Comparison of ENCODE assay signal across 13 mouse cellular contexts in genomic region chr11:32498757-32499535, GRCm38 (mm10). TPM values are rescaled to one million over a fixed set of nuclear protein-coding genes. Genes with fewer than 3 reads are reported as not detected.
DNase-seq lines count a peak whose midpoint lies in the region; ATAC-seq lines count a peak whose summit lies in the region.
"Had no signal": no experiment of that assay in that cellular context is flagged by ENCODE, and none has a peak within 500 bp of the region (broad histone marks: within the 10 kb centered on the region; RNA-seq: fewer than 3 reads in every experiment).

No protein-coding gene starts in this region.

- H3K27ac ChIP-seq in kidney, embryonic 15.5 days, result no peak overlapping the region
- H3K27ac ChIP-seq in forebrain, embryonic 14.5 days (ENCODE audit: low read depth, low read length), result no peak overlapping the region
- H3K27ac ChIP-seq in hindbrain, embryonic 12.5 days, result no peak overlapping the region
- H3K27ac ChIP-seq: embryonic facial prominence, embryonic 13.5 days; hindbrain, embryonic 15.5 days; lung, embryonic 15.5 days had no signal

- intact Hi-C loops in left cerebral cortex, postnatal 10 days (cut with DNase I), result loop anchor here (5.0 kb wide), 1 partner anchor 42 kb away; the partner anchor contains the start of gene Ubtd2

- H3K36me3 ChIP-seq in kidney, embryonic 15.5 days, result peaks cover 21% of the 10 kb centered on the region; the same call in 1 of the 2 replicates
- H3K36me3 ChIP-seq in forebrain, embryonic 14.5 days (ENCODE audit: control insufficient read depth, insufficient read depth, low read length), result peaks cover 8% of the 10 kb centered on the region; the same call in 1 of the 2 replicates
- peaks cover 17% of the 10 kb centered on the region for H3K36me3 ChIP-seq in hindbrain, embryonic 12.5 days
- H3K36me3 ChIP-seq: G1E had no signal

- DNase-seq in kidney, adult 18-20 months, result peak; percentile 9
- peak; percentile 46 for DNase-seq in adrenal gland, postnatal 14 days
- DNase-seq in forebrain, embryonic 14.5 days (ENCODE audit: low spot score), result peak; percentile 82
- DNase-seq in left cerebral cortex, postnatal 10 days (ENCODE audit: extremely low spot score in 1 of 2, low spot score in 2 of 2), result peak; percentile 56 to 73
- peak; percentile 31 for DNase-seq in testis, postnatal 14 days (ENCODE audit: low spot score)
- no peak for DNase-seq in urinary bladder, adult 18-20 months (ENCODE audit: low spot score in 2 of 2)

- 84% methylated on average over 7 of the region's 7 CpGs for WGBS in kidney, embryonic 15.5 days
- WGBS in forebrain, embryonic 14.5 days, result 63% methylated on average over 7 of the region's 7 CpGs
- WGBS in hindbrain, embryonic 12.5 days, result 86% methylated on average over 7 of the region's 7 CpGs

- H3K4me2 ChIP-seq in kidney, embryonic 15.5 days, result no peak overlapping the region
- H3K4me2 ChIP-seq in forebrain, embryonic 14.5 days (ENCODE audit: low read length), result no peak overlapping the region
- no peak overlapping the region for H3K4me2 ChIP-seq in hindbrain, embryonic 12.5 days (replicated peaks)
- H3K4me2 ChIP-seq: embryonic facial prominence, embryonic 13.5 days; hindbrain, embryonic 15.5 days; lung, embryonic 15.5 days had no signal

- H3K27me3 ChIP-seq in kidney, embryonic 15.5 days, result no peaks in the 10 kb centered on the region
- H3K27me3 ChIP-seq in forebrain, embryonic 14.5 days (replicated peaks; ENCODE audit: control insufficient read depth, insufficient read depth, low read length), result no peaks in the 10 kb centered on the region
- H3K27me3 ChIP-seq in hindbrain, embryonic 12.5 days, result no peaks in the 10 kb centered on the region
- H3K27me3 ChIP-seq: embryonic facial prominence, embryonic 13.5 days; hindbrain, embryonic 15.5 days; lung, embryonic 15.5 days had no signal

- H3K9ac ChIP-seq in kidney, embryonic 15.5 days, result no peak overlapping the region
- H3K9ac ChIP-seq in forebrain, embryonic 14.5 days (ENCODE audit: low read length), result no peak overlapping the region
- no peak overlapping the region for H3K9ac ChIP-seq in hindbrain, embryonic 12.5 days
- H3K9ac ChIP-seq: embryonic facial prominence, embryonic 13.5 days; hindbrain, embryonic 15.5 days; lung, embryonic 15.5 days had no signal

- no peaks in the 10 kb centered on the region for H3K4me1 ChIP-seq in kidney, embryonic 15.5 days
- H3K4me1 ChIP-seq in forebrain, embryonic 14.5 days (ENCODE audit: control insufficient read depth, insufficient read depth, low read length), result no peaks in the 10 kb centered on the region
- no peaks in the 10 kb centered on the region for H3K4me1 ChIP-seq in hindbrain, embryonic 12.5 days
- H3K4me1 ChIP-seq: lung, embryonic 15.5 days had no signal

- ATAC-seq in kidney, embryonic 15.5 days (replicated peaks; ENCODE audit: low FRiP score), result no peak
- 0 out of 2 replicates have a peak, but pooled peaks have one; percentile 40 for ATAC-seq in forebrain, embryonic 14.5 days
- no peak for ATAC-seq in hindbrain, embryonic 12.5 days (ENCODE audit: low FRiP score)

- no peak overlapping the region for H3K4me3 ChIP-seq in kidney, embryonic 15.5 days (replicated peaks)
- no peak overlapping the region for H3K4me3 ChIP-seq in forebrain, embryonic 14.5 days (ENCODE audit: low read depth, low read length)
- no peak overlapping the region for H3K4me3 ChIP-seq in hindbrain, embryonic 12.5 days
- H3K4me3 ChIP-seq: embryonic facial prominence, embryonic 13.5 days; hindbrain, embryonic 15.5 days; lung, embryonic 15.5 days had no signal

- no peaks in the 10 kb centered on the region for H3K9me3 ChIP-seq in kidney, embryonic 15.5 days (replicated peaks)
- H3K9me3 ChIP-seq in forebrain, embryonic 14.5 days (replicated peaks; ENCODE audit: control insufficient read depth, low read length), result no peaks in the 10 kb centered on the region
- no peaks in the 10 kb centered on the region for H3K9me3 ChIP-seq in hindbrain, embryonic 12.5 days (replicated peaks)
- H3K9me3 ChIP-seq: embryonic facial prominence, embryonic 13.5 days; G1E; hindbrain, embryonic 15.5 days; lung, embryonic 15.5 days had no signal

RNA-seq across cellular contexts. Expression of gene Efcab9, which starts 32.9 kb away (rescaled TPM):
- polyA plus RNA-seq in kidney, embryonic 15.5 days (2015; fragmentation: Nextera tagmentation; extraction: Ambion mirVana), result 0.42 TPM in 1 of 2 replicates, not detected in the other
- 1.7 TPM in 1 of 2 replicates, not detected in the other for total RNA-seq in adrenal gland, postnatal 14 days (2021)
- 0.31 TPM in 1 of 2 replicates, not detected in the other for polyA plus RNA-seq in forebrain, embryonic 14.5 days (2014; fragmentation: Nextera tagmentation; extraction: Ambion mirVana)
- not detected for total RNA-seq in left cerebral cortex, postnatal 10 days (2021)
- polyA plus RNA-seq in hindbrain, embryonic 12.5 days (2016; fragmentation: Nextera tagmentation; extraction: Ambion mirVana), result not detected in 2 replicates
- polyA plus RNA-seq: embryonic facial prominence, embryonic 13.5 days; G1E; small intestine, adult 2 months had no signal

RNA-seq across cellular contexts. Expression of gene Stk10, which starts 34.2 kb away (rescaled TPM):
- polyA plus RNA-seq in kidney, embryonic 15.5 days (2015; fragmentation: Nextera tagmentation; extraction: Ambion mirVana), result 5.4 TPM in 2 replicates
- 14.5 and 23.9 TPM in 2 replicates for total RNA-seq in adrenal gland, postnatal 14 days (2021)
- 0.80 and 1.1 TPM in 2 replicates for polyA plus RNA-seq in forebrain, embryonic 14.5 days (2014; fragmentation: Nextera tagmentation; extraction: Ambion mirVana)
- total RNA-seq in left cerebral cortex, postnatal 10 days (2021), result 1 to 10 TPM; 6.4 to 7.5 TPM
- polyA plus RNA-seq in hindbrain, embryonic 12.5 days (2016; fragmentation: Nextera tagmentation; extraction: Ambion mirVana), result 2.5 and 3.3 TPM in 2 replicates

RNA-seq across cellular contexts. Expression of gene Ubtd2, which starts 43.8 kb away (rescaled TPM):
- 45.1 and 46.1 TPM in 2 replicates for polyA plus RNA-seq in kidney, embryonic 15.5 days (2015; fragmentation: Nextera tagmentation; extraction: Ambion mirVana)
- 17.3 and 17.4 TPM in 2 replicates for total RNA-seq in adrenal gland, postnatal 14 days (2021)
- 71.7 and 76.2 TPM in 2 replicates for polyA plus RNA-seq in forebrain, embryonic 14.5 days (2014; fragmentation: Nextera tagmentation; extraction: Ambion mirVana)
- total RNA-seq in left cerebral cortex, postnatal 10 days (2021), result 10 to 100 TPM; 46.9 to 54.9 TPM
- 64.4 and 71.9 TPM in 2 replicates for polyA plus RNA-seq in hindbrain, embryonic 12.5 days (2016; fragmentation: Nextera tagmentation; extraction: Ambion mirVana)

Comparison
In these comparisons a context has a peak if more than half of its experiments do, and no peak if none do; other contexts are left out.
1. DNase-seq: peak in kidney, adult 18-20 months (single experiment), adrenal gland, postnatal 14 days (single experiment), forebrain, embryonic 14.5 days (single experiment), left cerebral cortex, postnatal 10 days (2 of 2) and testis, postnatal 14 days (single experiment); none in urinary bladder, adult 18-20 months (0 of 2).